Mouse (Mus musculus) kidney, adult 2 months (tissue): ENCODE measurements around the gene Micu1.

Source experiments
- CTCF ChIP-seq: fragments of 200-500 bp; conservative IDR thresholded peaks from 2 replicates; pipeline ENCODE4 v1.5.1; 2011; ENCODE audit warnings: low read depth, mild to moderate bottlenecking, control low read depth, low read length, moderate library complexity, mixed read lengths; ENCODE audit not compliant: insufficient read depth, insufficient read length
- POLR2A ChIP-seq: fragments of 200-500 bp; IDR thresholded peaks from one replicate; pipeline ENCODE4 v1.6.1; 2011; ENCODE audit warnings: low read depth, low read length, control low read depth

- no peak for TF ChIP-seq CTCF
- no peak for TF ChIP-seq POLR2A
These were observed 195.2 kb downstream of the Micu1 start for GRCm38 (mm10) chr10:59897511-59897910.
